Mouse (Mus musculus) granulocyte monocyte progenitor cell, adult 5-6 weeks (primary cell): ENCODE measurements at regions not wholly inside any gene's neighbourhood (a gene's known extent, or its start where the extent isn't known, plus 50 kb on each side); places are given as distances from the start of the nearest gene placed in this dataset.

Experiments
- ATAC-seq: replicated peaks from 2 replicates; pipeline ENCODE4 v1.8.0; 2016; ENCODE audit warnings: mild to moderate bottlenecking, moderate TSS enrichment, inconsistent platforms; ENCODE audit not compliant: poor library complexity, severe bottlenecking

- ATAC-seq, result peak; percentile 99
These were observed 500.7 kb upstream of the Map3k7 start for GRCm38 (mm10) chr4:31463130-31463698.

- no peak for ATAC-seq
These were observed 495.6 kb upstream of the Map3k7 start for GRCm38 (mm10) chr4:31468306-31468705.

GRCm38 (mm10) chr4:31469803-31470202 is 494.1 kb upstream of the Map3k7 start:
- ATAC-seq, result no peak

GRCm38 (mm10) chr4:31492535-31492934 is 471.4 kb upstream of the Map3k7 start:
- ATAC-seq, result no peak

- no peak for ATAC-seq
These were observed 470.8 kb upstream of the Map3k7 start for GRCm38 (mm10) chr4:31493087-31493511.

- ATAC-seq, result no peak
These were observed 464.0 kb upstream of the Map3k7 start for GRCm38 (mm10) chr4:31499888-31500287.

- ATAC-seq, result no peak
These were observed 463.5 kb upstream of the Map3k7 start for GRCm38 (mm10) chr4:31500432-31500831.

GRCm38 (mm10) chr4:31525638-31526207 is 438.2 kb upstream of the Map3k7 start:
- ATAC-seq, result no peak

GRCm38 (mm10) chr4:31536811-31537210 is 427.1 kb upstream of the Map3k7 start:
- no peak for ATAC-seq

- no peak for ATAC-seq
These were observed 410.0 kb upstream of the Map3k7 start for GRCm38 (mm10) chr4:31553780-31554394.

- ATAC-seq, result no peak
These were observed 408.8 kb upstream of the Map3k7 start for GRCm38 (mm10) chr4:31555077-31555476.

GRCm38 (mm10) chr4:31557261-31557660 is 406.6 kb upstream of the Map3k7 start:
- ATAC-seq, result no peak

- ATAC-seq, result no peak
These were observed 403.6 kb upstream of the Map3k7 start for GRCm38 (mm10) chr4:31560305-31560704.

GRCm38 (mm10) chr4:31561183-31561582 is 402.7 kb upstream of the Map3k7 start:
- ATAC-seq, result no peak

GRCm38 (mm10) chr4:31561823-31562222 is 402.1 kb upstream of the Map3k7 start:
- peak; percentile 69 for ATAC-seq

GRCm38 (mm10) chr4:31566158-31566557 is 397.7 kb upstream of the Map3k7 start:
- no peak for ATAC-seq

- no peak for ATAC-seq
These were observed 397.1 kb upstream of the Map3k7 start for GRCm38 (mm10) chr4:31566834-31567233.

GRCm38 (mm10) chr4:31569687-31570086 is 394.2 kb upstream of the Map3k7 start:
- no peak for ATAC-seq

- ATAC-seq, result no peak
These were observed 386.8 kb upstream of the Map3k7 start for GRCm38 (mm10) chr4:31576982-31577579.

GRCm38 (mm10) chr4:31583495-31583894 is 380.4 kb upstream of the Map3k7 start:
- no peak for ATAC-seq

GRCm38 (mm10) chr4:31584171-31584570 is 379.7 kb upstream of the Map3k7 start:
- ATAC-seq, result no peak

- no peak for ATAC-seq
These were observed 369.8 kb upstream of the Map3k7 start for GRCm38 (mm10) chr4:31594089-31594488.
